Mouse (Mus musculus): Measurements from ENCODE around the gene Atrip.

GRCm38 (mm10) chr9:109040216-109040615 is 33.7 kb downstream of the Atrip start:
- TF ChIP-seq CTCF (IDR thresholded peaks at IDR 0.05; ENCODE audit: insufficient read depth, low read depth, low read length) (no peak), POLR2A (IDR thresholded peaks at IDR 0.05; ENCODE audit: insufficient read depth, low read depth, low read length) (no peak)
